Mouse (Mus musculus): ENCODE data around the gene Hnrnpm. TPM values are rescaled to one million over a fixed set of nuclear protein-coding genes. Genes with fewer than 3 reads are reported as not detected.

The Hnrnpm gene
- total and polyA plus RNA-seq, 3 experiments, result 174 to 756 (median 207) TPM

DNA sequence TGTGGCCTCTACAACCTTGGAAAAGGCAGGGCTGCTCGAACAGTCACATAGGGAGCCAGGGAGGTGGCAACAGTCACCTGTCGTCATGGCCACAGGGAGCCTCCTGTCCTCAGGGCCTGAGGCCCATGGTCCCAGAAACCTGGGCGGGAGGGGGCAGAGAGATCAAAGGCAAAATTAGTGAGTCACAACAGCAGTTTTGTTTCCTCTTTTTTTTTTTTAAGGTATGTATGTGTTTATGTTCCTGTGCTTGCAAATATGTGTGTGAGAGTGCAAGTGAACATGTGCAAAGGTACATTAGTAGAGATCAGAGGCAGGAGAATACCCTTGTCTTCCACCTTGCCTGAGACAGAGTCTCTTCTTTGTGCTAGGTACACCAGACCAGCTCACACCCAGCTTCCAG, 23.2 kb upstream of the Hnrnpm start:
- no peak overlapping the region for H3K9ac ChIP-seq (ENCODE audit: insufficient read depth, low read depth)
- in situ Hi-C loops (cut with MboI; ENCODE audit: low pct_ligation_motif_present, low pct_unique_long_range_greater_than_20kb, low sequenced_read_pairs), result no loop called here
- peaks cover 4 to 10% of the 10 kb centered on the region in 2 experiments; a peak in 3 of 4 replicates for H3K4me1 ChIP-seq (ENCODE audit: control insufficient read depth in 1 of 2, insufficient read depth in 2 of 2)
- H3K9me3 ChIP-seq (replicated peaks; ENCODE audit: low read length), result peaks cover 4% of the 10 kb centered on the region
- dilution Hi-C loops (cut with MboI; ENCODE audit: extremely low pct_ligation_motif_present, extremely low pct_unique_long_range_greater_than_20kb, low sequenced_read_pairs), result no loop called here
- no peak overlapping the region for H3K27ac ChIP-seq (ENCODE audit: insufficient read depth, low read depth)
- peak; percentile 10 for DNase-seq (ENCODE audit: extremely low read depth)
- H3K4me2 ChIP-seq (ENCODE audit: insufficient read depth, low read depth, poor library complexity, severe bottlenecking), result no peak overlapping the region
- no peak overlapping the region for H3K4me3 ChIP-seq (replicated peaks in 1 of 3; ENCODE audit: low read depth in 2 of 3, low read length in 2 of 3, poor library complexity in 1 of 3)
- H3K79me2 ChIP-seq (replicated peaks; ENCODE audit: control insufficient read depth, extremely low read depth, insufficient read depth, poor library complexity, severe bottlenecking), result no peaks in the 10 kb centered on the region
- H3K36me3 ChIP-seq (replicated peaks in 1 of 2; ENCODE audit: control insufficient read depth in 1 of 2, insufficient read depth in 1 of 2, low read length in 1 of 2), result peaks cover 10 to 32% of the 10 kb centered on the region in 2 experiments
- H3K27me3 ChIP-seq (replicated peaks), result no peaks in the 10 kb centered on the region
- TF ChIP-seq USF1 (IDR thresholded peaks at IDR 0.05; ENCODE audit: low read depth, low read length) (no peak), RCOR1 (conservative IDR thresholded peaks at IDR 0.05; ENCODE audit: low read depth, low read length) (no peak), ZNF384 (IDR thresholded peaks at IDR 0.05; ENCODE audit: low read depth, low read length) (peak; percentile 56)

DNA sequence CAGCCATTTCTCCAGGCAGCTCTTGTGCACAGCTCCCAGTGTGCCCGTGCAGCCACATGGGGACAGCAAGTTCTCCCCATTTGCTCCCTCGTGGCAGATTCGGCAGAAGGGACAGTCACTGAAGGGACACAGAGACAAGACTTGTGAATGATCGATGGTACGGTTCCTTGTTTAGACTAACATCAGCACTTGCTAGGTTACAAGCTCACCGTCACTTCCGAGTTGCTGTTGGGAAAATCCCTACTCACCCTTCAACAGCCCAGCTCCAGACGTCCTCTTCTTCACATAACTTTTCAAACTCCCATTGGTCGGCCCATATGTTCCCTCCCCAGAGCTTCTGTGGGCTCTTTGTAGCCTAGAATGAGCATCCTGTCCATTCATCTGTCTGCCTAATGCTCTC, 16.4 kb upstream of the Hnrnpm start:
- Histone ChIP-seq H3K4me2 (ENCODE audit: insufficient read depth, low read depth, poor library complexity, severe bottlenecking) (peak overlapping the region; percentile 10), H3K9me3 (replicated peaks; ENCODE audit: low read length) (no peaks in the 10 kb centered on the region), H3K27me3 (replicated peaks) (no peaks in the 10 kb centered on the region), H3K36me3 (replicated peaks in 1 of 2; ENCODE audit: control insufficient read depth in 1 of 2, insufficient read depth in 1 of 2, low read length in 1 of 2) (peaks cover 3 to 37% of the 10 kb centered on the region in 2 experiments), H3K4me3 (replicated peaks in 1 of 3; ENCODE audit: low read depth in 2 of 3, low read length in 2 of 3, poor library complexity in 1 of 3) (peak overlapping the region; percentile 8 to 48 (median 29)), H3K79me2 (replicated peaks; ENCODE audit: control insufficient read depth, extremely low read depth, insufficient read depth, poor library complexity, severe bottlenecking) (no peaks in the 10 kb centered on the region), H3K27ac (ENCODE audit: insufficient read depth, low read depth) (peak overlapping the region; percentile 57), H3K9ac (ENCODE audit: insufficient read depth, low read depth) (no peak overlapping the region), H3K4me1 (ENCODE audit: control insufficient read depth in 1 of 2, insufficient read depth in 2 of 2) (peaks cover 5 to 18% of the 10 kb centered on the region in 2 experiments; a peak in 3 of 4 replicates)
- no peak for TF ChIP-seq MEF2A (IDR thresholded peaks at IDR 0.05; ENCODE audit: borderline replicate concordance, low read depth, low read length)
- no peak for TF ChIP-seq RCOR1 (conservative IDR thresholded peaks at IDR 0.05; ENCODE audit: low read depth, low read length)
- TF ChIP-seq POLR2A (IDR thresholded peaks at IDR 0.05; ENCODE audit: low read depth, low read length), result no peak
- no peak for TF ChIP-seq NELFE (IDR thresholded peaks at IDR 0.05; ENCODE audit: low read depth, low read length)
- no peak; the same call in 1 of the 2 replicates for TF ChIP-seq IRF4 (IDR thresholded peaks at IDR 0.05; ENCODE audit: low read depth, low read length)
- TF ChIP-seq ELF1 (IDR thresholded peaks at IDR 0.05; ENCODE audit: low read depth, low read length), result peak; percentile 52; the same call in 1 of the 2 replicates
- TF ChIP-seq USF1 (IDR thresholded peaks at IDR 0.05; ENCODE audit: low read depth, low read length), result no peak
- TF ChIP-seq MYC (IDR thresholded peaks at IDR 0.05; ENCODE audit: low read depth, low read length), result 0 out of 2 replicates have a peak, but pooled peaks have one; percentile 34
- no peak for TF ChIP-seq POLR2AphosphoS2 (IDR thresholded peaks at IDR 0.05; ENCODE audit: low read depth, low read length)
- TF ChIP-seq TCF12 (IDR thresholded peaks at IDR 0.05; ENCODE audit: low read depth, low read length), result no peak
- peak; percentile 44; the same call in 1 of the 2 replicates for TF ChIP-seq MAX (IDR thresholded peaks at IDR 0.05; ENCODE audit: low read length)
- 0 out of 2 replicates have a peak, but pooled peaks have one; percentile 19 for TF ChIP-seq MXI1 (IDR thresholded peaks at IDR 0.05; ENCODE audit: low read depth, low read length)
- no peak for TF ChIP-seq SMC3 (IDR thresholded peaks at IDR 0.05; ENCODE audit: low read depth, low read length)
- peak; percentile 31 for TF ChIP-seq SIN3A (IDR thresholded peaks at IDR 0.05; ENCODE audit: low read length)
- dilution Hi-C loops (cut with MboI; ENCODE audit: extremely low pct_ligation_motif_present, extremely low pct_unique_long_range_greater_than_20kb, low sequenced_read_pairs) (no loop called here), in situ Hi-C loops (cut with MboI; ENCODE audit: low pct_ligation_motif_present, low pct_unique_long_range_greater_than_20kb, low sequenced_read_pairs) (no loop called here)
- DNase-seq (ENCODE audit: extremely low read depth), result peak; percentile 78
